Mouse (Mus musculus) ES-E14 (cell line): ENCODE results near the gene Mast4. TPM values are rescaled to one million over a fixed set of nuclear protein-coding genes. Genes with fewer than 3 reads are reported as not detected.

Source experiments
- DNase-seq: peaks from one replicate; pipeline ENCODE4 v3.0.0-alpha.2; 2013; ENCODE audit warnings: low read depth, low spot score
- H3K27ac ChIP-seq: 2 replicates; pipeline ENCODE4 v1.5.1; 2012; ENCODE audit warnings: low read depth, mild to moderate bottlenecking, low read length, moderate library complexity, mixed read lengths; ENCODE audit not compliant: poor library complexity, insufficient read depth, severe bottlenecking
- H3K36me3 ChIP-seq: 2 replicates; pipeline ENCODE4 v1.6.1; 2012; ENCODE audit warnings: mild to moderate bottlenecking, low read length, moderate library complexity, mixed read lengths; ENCODE audit not compliant: control insufficient read depth, poor library complexity, insufficient read depth, severe bottlenecking
- H3K4me1 ChIP-seq, 2 experiments: fragments of 150-350 bp in 1 of 2; sonication (generic) in 1 of 2; 2 replicates each; pipeline ENCODE4 v1.6.1; 2012; ENCODE audit warnings: low read length in 2 of 2, mild to moderate bottlenecking in 1 of 2, mixed read lengths in 1 of 2; ENCODE audit not compliant: control insufficient read depth in 2 of 2, insufficient read depth in 2 of 2, poor library complexity in 1 of 2
- H3K4me3 ChIP-seq, 2 experiments: fragments of 150-350 bp in 1 of 2; sonication (generic) in 1 of 2; 2 replicates each; pipeline ENCODE4 v1.5.1; 2012; ENCODE audit warnings: low read length in 2 of 2, low read depth in 1 of 2, mild to moderate bottlenecking in 1 of 2, mixed read lengths in 1 of 2; ENCODE audit not compliant: insufficient read depth in 1 of 2, poor library complexity in 1 of 2, severe bottlenecking in 1 of 2
- H3K9ac ChIP-seq: 2 replicates; pipeline ENCODE4 v1.6.1; 2012; ENCODE audit warnings: low read depth, mild to moderate bottlenecking, low read length, mixed read lengths; ENCODE audit not compliant: poor library complexity, insufficient read depth, severe bottlenecking
- H3K9me3 ChIP-seq: fragments of 150-350 bp; sonication (generic); 2 replicates; pipeline ENCODE4 v1.6.1; 2012; ENCODE audit warnings: low read depth, mild to moderate bottlenecking, low read length; ENCODE audit not compliant: control insufficient read depth, insufficient read depth
- CHD2 ChIP-seq: IDR thresholded peaks from 2 replicates; pipeline ENCODE4 v1.6.1; 2014; ENCODE audit warnings: mild to moderate bottlenecking, low read depth, low read length, inconsistent platforms
- HCFC1 ChIP-seq: IDR thresholded peaks from 2 replicates; pipeline ENCODE4 v1.6.1; 2012; ENCODE audit warnings: low read length, inconsistent platforms, borderline replicate concordance; ENCODE audit not compliant: insufficient read depth
- MAFK ChIP-seq: IDR thresholded peaks from 2 replicates; pipeline ENCODE4 v1.6.1; 2014; ENCODE audit warnings: mild to moderate bottlenecking, low read depth, low read length, inconsistent platforms; ENCODE audit not compliant: insufficient read depth
- ZC3H11A ChIP-seq: IDR thresholded peaks from 2 replicates; pipeline ENCODE4 v1.6.1; 2012; ENCODE audit warnings: low read depth, mild to moderate bottlenecking, inconsistent platforms, low read length, borderline replicate concordance
- ZNF384 ChIP-seq: IDR thresholded peaks from 2 replicates; pipeline ENCODE4 v1.6.1; 2012; ENCODE audit warnings: low read depth, low read length, inconsistent platforms
- in situ Hi-C, 2 experiments: fragments of 600-800 bp; cut with MboI; formaldehyde crosslinking; loops; one replicate each; pipeline ENCODE4 v1.15.1; 2025; ENCODE audit warnings: low sequenced_read_pairs in 2 of 2, inconsistent platforms in 1 of 2; ENCODE audit not compliant: unreplicated experiment in 2 of 2
- total RNA-seq: library from RNA; depleted of rRNA; stranded (reverse); fragments of 300-350 nt; gene quantifications from 2 replicates; pipeline ENCODE4 v1.2.3, GENCODE M21; 2012

The Mast4 gene
- total RNA-seq, 1 experiment: 8.3 TPM

- TF ChIP-seq CHD2 (no peak), ZNF384 (no peak), HCFC1 (no peak), MAFK (no peak), ZC3H11A (no peak)
- no peak overlapping the region for H3K4me3 ChIP-seq
- no peak for DNase-seq
- H3K9me3 ChIP-seq: no peaks in the 10 kb centered on the region
- H3K4me1 ChIP-seq: peaks cover 0 to 2% of the 10 kb centered on the region in 2 experiments; a peak in 1 of 4 replicates
- no peak overlapping the region for H3K27ac ChIP-seq
- H3K36me3 ChIP-seq: no peaks in the 10 kb centered on the region
- in situ Hi-C loops: no loop called here
- H3K9ac ChIP-seq: no peak overlapping the region
Observed at GRCm38 (mm10) chr13:103220479-103221064, 113.7 kb downstream of the Mast4 start.

GRCm38 (mm10) chr13:103219999-103220398 lies 114.3 kb downstream of the Mast4 start:
- TF ChIP-seq MAFK (no peak), HCFC1 (no peak), CHD2 (no peak), ZNF384 (no peak), ZC3H11A (no peak)
- Histone ChIP-seq H3K4me1 (no peaks in the 10 kb centered on the region), H3K9me3 (no peaks in the 10 kb centered on the region), H3K9ac (no peak overlapping the region), H3K27ac (no peak overlapping the region), H3K4me3 (no peak overlapping the region), H3K36me3 (no peaks in the 10 kb centered on the region)
- in situ Hi-C loops: no loop called here
- DNase-seq: no peak

- in situ Hi-C loops: no loop called here
- no peak for TF ChIP-seq CHD2
- no peak for TF ChIP-seq MAFK
- TF ChIP-seq ZNF384: no peak
- no peak for TF ChIP-seq ZC3H11A
- TF ChIP-seq HCFC1: no peak
- Histone ChIP-seq H3K27ac (no peak overlapping the region), H3K4me3 (no peak overlapping the region), H3K36me3 (no peaks in the 10 kb centered on the region), H3K9me3 (no peaks in the 10 kb centered on the region), H3K9ac (no peak overlapping the region), H3K4me1 (no peaks in the 10 kb centered on the region)
- no peak for DNase-seq
Observed at GRCm38 (mm10) chr13:103217486-103217885, 116.8 kb downstream of the Mast4 start.

GRCm38 (mm10) chr13:103214506-103214905 lies 119.8 kb downstream of the Mast4 start:
- H3K4me3 ChIP-seq: no peak overlapping the region
- H3K9ac ChIP-seq: no peak overlapping the region
- TF ChIP-seq MAFK: no peak
- TF ChIP-seq CHD2: no peak
- no peak for TF ChIP-seq ZC3H11A
- no peak for TF ChIP-seq HCFC1
- TF ChIP-seq ZNF384: no peak
- in situ Hi-C loops: no loop called here
- no peaks in the 10 kb centered on the region for H3K9me3 ChIP-seq
- H3K4me1 ChIP-seq: no peaks in the 10 kb centered on the region
- no peak for DNase-seq
- no peaks in the 10 kb centered on the region for H3K36me3 ChIP-seq
- H3K27ac ChIP-seq: no peak overlapping the region
